Mouse (Mus musculus) forebrain, embryonic 10.5 days (tissue): ENCODE measurements around the gene Mnx1. TPM values are rescaled to one million over a fixed set of nuclear protein-coding genes. Genes with fewer than 3 reads are reported as not detected.
A peak's percentile ranks its signal among the peaks of the same experiment; 100 is the strongest.
"Not testable (repeated sequence)": the region's sequence is repeated elsewhere in the genome, so short reads cannot be mapped to it uniquely, and the experiment has no call there.

Experiments used
- DNase-seq: peaks from one replicate; pipeline ENCODE4 v3.0.0-alpha.2; 2017; ENCODE audit warnings: low spot score; ENCODE audit errors: extremely low spot score
- H3K27ac ChIP-seq: fragments of 300-500 bp; sonication (generic); 2 replicates; pipeline ENCODE4 v1.5.1; 2016; ENCODE audit warnings: mild to moderate bottlenecking
- H3K27me3 ChIP-seq: fragments of 300-500 bp; sonication (generic); 2 replicates; pipeline ENCODE4 v1.6.1; 2016; ENCODE audit warnings: mild to moderate bottlenecking; ENCODE audit not compliant: poor library complexity, severe bottlenecking
- H3K36me3 ChIP-seq: fragments of 300-500 bp; sonication (generic); replicated peaks from 2 replicates; pipeline ENCODE4 v1.6.1; 2016; ENCODE audit warnings: mild to moderate bottlenecking, moderate library complexity
- H3K4me1 ChIP-seq: fragments of 300-500 bp; sonication (generic); 2 replicates; pipeline ENCODE4 v1.6.1; 2016
- H3K4me3 ChIP-seq: fragments of 300-500 bp; sonication (generic); 2 replicates; pipeline ENCODE4 v1.5.1; 2016; ENCODE audit warnings: mild to moderate bottlenecking, moderate library complexity
- H3K9me3 ChIP-seq: fragments of 300-500 bp; sonication (generic); 2 replicates; pipeline ENCODE4 v1.6.1; 2016; ENCODE audit warnings: mild to moderate bottlenecking, moderate library complexity
- WGBS: fragments of 180-500 bp; shearing (Covaris S2); methylation state at CpG from one replicate; pipeline ENCODE4 v1.1.7; 2016; 5-methylcytosine and 5-hydroxymethylcytosine counted together
- polyA plus RNA-seq: library from polyadenylated mRNA; unstranded; fragments of >200 nt; fragmentation: Nextera tagmentation; extraction: Ambion mirVana; gene quantifications from 2 replicates; pipeline ENCODE4 v1.2.1, GENCODE M21; 2016

Gene Mnx1
- polyA plus RNA-seq, 1 experiment from 2014 or later, result not detected

DNA sequence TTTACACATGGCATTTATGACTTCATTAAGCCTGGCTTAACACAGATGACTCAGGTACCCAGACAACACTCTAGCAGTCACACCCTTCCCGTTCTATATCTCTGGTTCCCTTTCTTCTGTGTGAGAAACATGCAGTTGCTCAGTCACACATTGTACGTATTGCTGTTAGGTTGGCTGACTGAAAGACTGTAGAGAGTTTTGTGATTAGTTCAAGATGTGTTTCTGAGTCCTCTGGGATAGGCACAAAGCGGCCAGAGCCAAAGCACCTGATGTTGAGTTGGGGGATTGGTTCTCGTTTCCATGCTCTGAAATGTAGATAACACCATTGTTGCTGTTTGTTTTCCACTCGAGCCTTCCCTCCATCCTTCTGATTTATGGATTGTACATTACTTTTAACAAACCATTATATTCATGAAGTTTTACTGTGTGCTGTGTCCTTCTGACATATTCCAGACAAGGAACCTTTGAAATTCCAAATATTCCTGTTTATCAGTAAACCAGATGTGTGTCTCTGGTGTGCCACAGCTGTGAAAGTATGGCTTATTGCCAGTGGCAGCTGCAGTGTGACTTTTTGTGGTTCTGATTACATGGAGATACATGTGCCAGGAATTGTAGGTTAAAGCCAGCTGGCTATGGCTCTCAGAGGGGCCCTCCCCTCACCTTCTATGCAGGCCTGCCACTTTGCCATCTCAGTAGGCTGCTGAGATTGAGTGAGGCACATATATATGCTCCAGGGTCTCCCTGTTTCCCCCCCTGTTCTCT is 21.2 kb downstream of the Mnx1 start:
- H3K9me3 ChIP-seq, result no peaks in the 10 kb centered on the region
- no peaks in the 10 kb centered on the region for H3K4me1 ChIP-seq
- DNase-seq, result no peak
- H3K4me3 ChIP-seq, result no peak overlapping the region
- WGBS, result 87% methylated on average over 5 of the region's 5 CpGs
- H3K27ac ChIP-seq, result no peak overlapping the region
- peaks cover 64% of the 10 kb centered on the region for H3K36me3 ChIP-seq
- H3K27me3 ChIP-seq, result no peaks in the 10 kb centered on the region

DNA sequence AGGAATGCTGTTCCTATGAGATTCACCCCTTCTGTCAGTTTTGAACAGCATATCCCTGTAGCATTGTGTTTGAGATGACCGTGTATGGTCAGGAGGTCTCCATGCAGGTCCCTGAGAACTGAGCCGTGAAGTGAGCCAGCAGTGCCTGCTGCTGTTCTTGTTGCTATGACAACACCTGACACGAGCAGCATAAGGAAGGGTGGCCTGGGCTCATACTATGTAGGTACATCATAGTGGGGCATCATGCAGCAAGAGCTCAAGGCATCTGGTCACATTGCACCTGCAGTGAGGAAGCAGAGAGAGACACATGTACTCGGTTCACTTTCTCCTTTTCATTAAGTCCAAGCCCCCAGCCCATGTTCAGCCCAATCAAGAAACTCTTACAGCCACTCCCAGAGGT is 25.9 kb downstream of the Mnx1 start:
- Histone ChIP-seq H3K27me3 (no peaks in the 10 kb centered on the region), H3K27ac (no peak overlapping the region), H3K9me3 (no peaks in the 10 kb centered on the region), H3K4me3 (no peak overlapping the region), H3K36me3 (peaks cover 90% of the 10 kb centered on the region), H3K4me1 (no peaks in the 10 kb centered on the region)
- WGBS, result 82% methylated on average over 4 of the region's 4 CpGs
- no peak for DNase-seq

DNA sequence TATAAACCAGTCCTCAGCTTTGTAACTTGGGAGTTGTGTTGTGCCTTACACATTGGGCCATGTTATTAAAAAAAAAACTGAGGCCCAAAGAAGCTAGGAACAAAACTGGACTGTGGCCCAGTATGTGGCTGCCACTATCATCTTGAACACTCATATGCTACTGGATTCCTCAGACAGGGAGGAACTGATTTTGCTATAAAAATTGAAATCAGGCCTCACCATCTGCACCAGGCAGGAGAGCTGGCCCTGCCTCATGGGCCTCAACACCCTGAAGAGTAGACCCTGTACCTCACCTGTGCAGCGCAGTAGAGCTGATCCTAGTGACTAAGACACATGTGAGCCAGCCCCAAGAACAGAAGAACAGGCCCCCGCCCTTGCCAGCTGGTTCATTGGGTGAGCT is 33.0 kb downstream of the Mnx1 start:
- peaks cover 98% of the 10 kb centered on the region for H3K36me3 ChIP-seq
- H3K27ac ChIP-seq, result no peak overlapping the region
- H3K27me3 ChIP-seq, result no peaks in the 10 kb centered on the region
- H3K4me1 ChIP-seq, result no peaks in the 10 kb centered on the region
- peak; percentile 6 for DNase-seq
- H3K4me3 ChIP-seq, result no peak overlapping the region
- WGBS, result 94% methylated on average over 2 of the region's 2 CpGs
- H3K9me3 ChIP-seq, result no peaks in the 10 kb centered on the region

DNA sequence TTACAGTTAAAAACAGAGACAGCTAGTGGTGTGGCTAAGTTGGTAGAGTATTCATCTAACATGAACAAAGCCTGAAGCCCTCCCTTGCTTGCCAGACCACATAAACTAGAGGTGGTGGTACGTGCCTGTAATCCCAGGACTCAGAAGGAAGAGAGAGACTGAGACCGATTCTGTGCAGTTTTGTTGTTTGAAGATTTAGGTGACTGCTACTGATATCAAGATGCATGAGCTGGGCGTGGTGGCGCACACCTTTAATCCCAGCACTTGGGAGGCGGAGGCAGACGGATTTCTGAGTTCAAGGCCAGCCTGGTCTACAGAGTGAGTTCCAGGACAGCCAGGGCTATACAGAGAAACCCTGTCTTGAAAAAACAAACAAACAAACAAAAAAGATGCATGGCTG is 41.5 kb downstream of the Mnx1 start:
- not testable (repeated sequence) for H3K27me3 ChIP-seq, H3K27ac ChIP-seq, H3K9me3 ChIP-seq, DNase-seq
- H3K4me1 ChIP-seq, result peaks cover 27% of the 10 kb centered on the region
- peaks cover 61% of the 10 kb centered on the region for H3K36me3 ChIP-seq
- peak overlapping the region; percentile 98; the same call in 1 of the 2 replicates for H3K4me3 ChIP-seq
- WGBS, result 89% methylated on average over 6 of the region's 6 CpGs

DNA sequence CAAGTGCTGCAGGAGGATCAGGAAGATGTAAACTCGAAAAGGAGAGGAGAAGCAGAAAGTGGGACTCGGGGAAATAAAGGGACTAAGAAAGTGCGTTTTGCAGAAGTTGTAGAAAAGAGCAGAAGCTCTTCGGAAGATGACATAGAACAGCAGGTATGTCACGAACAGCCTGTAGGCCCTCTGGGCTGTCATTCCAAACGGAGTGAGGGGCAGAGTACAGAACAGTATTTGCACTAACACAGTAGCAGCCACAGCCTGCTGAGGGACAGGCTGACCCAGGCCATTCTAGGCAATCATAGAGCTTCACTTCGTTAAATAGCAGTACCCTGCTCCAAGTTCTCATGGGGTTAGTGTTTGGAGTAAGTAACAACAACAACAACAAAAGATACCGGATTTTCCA is 42.8 kb downstream of the Mnx1 start:
- WGBS, result 48% methylated on average over 8 of the region's 8 CpGs
- H3K9me3 ChIP-seq, result no peaks in the 10 kb centered on the region
- peak overlapping the region; percentile 88 for H3K27ac ChIP-seq
- DNase-seq, result no peak
- H3K27me3 ChIP-seq, result no peaks in the 10 kb centered on the region; the same call in 1 of the 2 replicates
- peaks cover 27% of the 10 kb centered on the region for H3K4me1 ChIP-seq
- H3K36me3 ChIP-seq, result peaks cover 49% of the 10 kb centered on the region
- peak overlapping the region; percentile 98 for H3K4me3 ChIP-seq

DNA sequence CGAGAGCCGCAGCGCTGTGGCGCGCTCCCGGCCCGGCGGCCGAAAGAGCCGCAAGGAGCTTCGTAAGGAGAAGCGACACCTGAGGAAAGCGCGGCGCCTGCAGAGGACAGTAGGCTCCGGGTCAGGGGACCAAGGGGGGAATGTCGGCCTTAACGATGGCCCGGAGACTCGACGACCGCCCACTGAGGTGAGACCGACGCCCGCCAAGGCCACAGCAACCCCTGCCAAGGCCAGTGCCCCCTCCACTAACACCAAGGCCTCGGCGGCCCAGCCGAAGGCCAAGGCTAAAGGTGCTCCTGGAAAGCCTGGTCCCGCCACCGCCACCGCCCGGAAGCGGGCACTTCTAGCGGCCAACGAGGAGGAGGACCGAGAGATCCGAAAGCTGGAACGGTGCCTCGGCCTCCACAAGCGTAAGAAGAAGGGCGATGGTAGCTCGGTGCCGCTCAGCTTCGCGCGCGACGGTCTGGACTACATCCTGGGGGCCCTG is 43.4 kb downstream of the Mnx1 start:
- Histone ChIP-seq H3K27me3 (no peaks in the 10 kb centered on the region; the same call in 1 of the 2 replicates), H3K4me3 (peak overlapping the region; percentile 98), H3K27ac (peak overlapping the region; percentile 88), H3K36me3 (peaks cover 43% of the 10 kb centered on the region), H3K9me3 (no peaks in the 10 kb centered on the region), H3K4me1 (peaks cover 27% of the 10 kb centered on the region)
- DNase-seq, result no peak
- WGBS, result under 1% methylated on average over 48 of the region's 48 CpGs

DNA sequence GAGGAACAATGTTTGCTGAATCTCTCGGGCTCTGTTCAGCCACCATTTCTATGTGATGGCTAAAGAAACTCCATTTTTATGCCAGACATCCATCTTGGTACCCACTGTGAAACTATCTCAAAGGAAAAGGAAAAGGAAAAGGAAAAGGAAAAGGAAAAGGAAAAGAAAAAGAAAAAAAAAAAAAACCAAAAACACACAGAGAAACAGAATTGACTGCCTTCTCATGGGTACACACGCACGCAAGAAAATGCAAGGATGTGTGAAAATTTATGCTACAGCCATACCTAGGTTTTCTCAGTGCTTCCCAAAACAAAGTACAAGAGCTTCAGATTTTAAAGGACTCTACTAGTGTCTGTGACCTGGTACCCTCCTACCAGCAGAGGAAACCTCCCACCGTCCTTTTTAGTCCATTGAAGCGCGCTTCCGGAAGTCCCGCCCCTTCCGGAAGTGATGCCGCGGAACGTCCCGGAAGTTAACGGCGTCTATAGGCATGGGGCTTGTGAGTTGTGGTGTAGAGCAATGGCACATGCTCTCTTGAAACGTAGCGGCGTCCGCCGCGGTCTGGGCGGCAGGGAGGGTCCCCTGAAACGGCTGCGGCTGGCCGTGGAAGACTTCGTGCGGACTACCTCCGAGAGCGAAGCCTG is 43.9 kb downstream of the Mnx1 start, which contains the start of gene Nom1:
Gene Nom1, plus strand, starts transcription at position 437 of the 644 bp plus-strand sequence.
- Histone ChIP-seq H3K27ac (peak within 1 kb of the TSS; percentile 88), H3K36me3 (peaks cover 38% of the 10 kb centered on the region), H3K4me1 (peaks cover 27% of the 10 kb centered on the region), H3K27me3 (no peaks in the 10 kb centered on the region; the same call in 1 of the 2 replicates), H3K9me3 (no peaks in the 10 kb centered on the region), H3K4me3 (peak within 1 kb of the TSS; percentile 98)
- peak; percentile 90 for DNase-seq
- WGBS, result 5% methylated on average over 29 of the region's 29 CpGs

DNA sequence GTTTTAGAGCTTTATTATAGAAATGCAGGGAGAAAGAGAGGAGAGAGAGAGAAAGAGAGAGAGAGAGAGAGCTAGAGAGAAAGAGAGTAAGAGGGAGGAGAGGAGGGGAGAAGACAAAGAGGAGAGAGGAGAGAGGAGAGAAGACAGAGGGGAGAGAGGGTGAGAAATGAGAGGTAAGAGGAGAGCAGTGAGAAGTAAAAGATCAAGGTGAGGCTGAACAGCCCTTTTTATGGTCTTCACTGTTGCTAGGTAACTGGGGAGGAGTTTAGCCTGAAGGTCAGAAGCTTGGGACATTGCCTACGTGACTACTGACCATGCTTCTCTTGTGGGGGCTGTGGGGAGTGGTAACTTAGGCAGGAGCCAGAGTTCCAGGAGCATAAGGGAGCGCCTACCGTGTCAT is 54.9 kb downstream of the Mnx1 start:
- H3K4me1 ChIP-seq, H3K36me3 ChIP-seq, DNase-seq, H3K27me3 ChIP-seq, H3K4me3 ChIP-seq, H3K27ac ChIP-seq, H3K9me3 ChIP-seq: not testable (repeated sequence)
- 67% methylated on average over 3 of the region's 3 CpGs for WGBS

Other genes starting within 250 kb of the Mnx1 start
- 9.1 and 9.7 TPM in 2 replicates for gene Lmbr1, start 100.1 kb downstream of the Mnx1 start, polyA plus RNA-seq
- 35.1 and 40.6 TPM in 2 replicates for gene Nom1, start 43.8 kb downstream of the Mnx1 start, polyA plus RNA-seq
- 17.4 and 20.0 TPM in 2 replicates for gene Ube3c, start 90.8 kb upstream of the Mnx1 start, polyA plus RNA-seq